Mouse (Mus musculus): Measurements from ENCODE around the gene Nwd2.

Nwd2 gene

DNA sequence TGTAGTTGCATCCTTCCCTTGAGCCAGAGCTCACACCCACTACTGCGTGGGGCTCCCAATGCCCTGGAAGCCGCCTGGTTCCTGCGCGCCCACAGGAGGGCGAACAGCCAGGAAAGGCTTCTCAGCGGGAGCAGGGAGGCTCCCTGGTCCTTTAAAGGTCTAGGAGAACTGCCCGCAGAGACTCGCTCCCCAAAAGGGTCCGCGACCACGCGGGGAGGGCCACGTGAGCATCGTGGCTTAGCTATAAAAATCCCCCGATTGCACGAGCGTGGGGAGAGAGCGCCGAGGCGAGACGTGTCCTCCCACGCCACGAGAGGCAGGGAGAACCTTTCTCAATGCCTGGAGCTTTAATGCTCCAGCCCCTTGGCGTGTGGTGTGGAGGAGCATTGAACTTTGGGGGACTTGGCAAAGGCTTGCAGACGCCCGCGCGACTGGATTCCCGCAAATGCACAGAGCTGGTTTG is at the start of gene Nwd2:
Nwd2 (plus strand) TSS at position 33 of the 463 bp plus-strand sequence.
- no peak for DNase-seq

- DNase-seq = no peak
Observed at GRCm38 (mm10) chr5:63607447-63607846, 41.5 kb upstream of the Nwd2 start.

- no peak for DNase-seq
Observed at GRCm38 (mm10) chr5:63616792-63617668, 31.9 kb upstream of the Nwd2 start.

DNA sequence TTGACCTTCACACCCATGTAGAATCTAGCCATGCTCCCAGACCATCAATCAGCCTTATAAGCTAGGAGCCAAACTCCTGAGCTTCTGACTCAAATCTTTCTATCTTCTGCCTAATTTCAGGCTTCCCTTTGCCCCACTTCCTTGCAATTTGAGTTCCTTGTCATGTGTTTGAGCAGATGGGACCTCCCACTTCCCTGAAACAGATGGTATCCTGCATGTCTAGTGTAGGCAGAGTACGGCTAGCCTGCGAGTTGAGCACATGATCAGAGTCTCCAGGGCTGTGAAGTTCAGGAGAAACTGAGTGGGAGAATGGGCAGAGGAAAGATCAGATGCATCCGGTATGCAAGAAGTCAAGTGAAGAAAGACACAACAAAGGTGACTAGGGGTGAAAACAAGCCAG is 24.8 kb upstream of the Nwd2 start:
- DNase-seq = no peak

GRCm38 (mm10) chr5:63627832-63628530 is 20.9 kb upstream of the Nwd2 start:
- DNase-seq = no peak

- no peak for DNase-seq
Observed at GRCm38 (mm10) chr5:63628531-63628871, 20.4 kb upstream of the Nwd2 start.

DNA sequence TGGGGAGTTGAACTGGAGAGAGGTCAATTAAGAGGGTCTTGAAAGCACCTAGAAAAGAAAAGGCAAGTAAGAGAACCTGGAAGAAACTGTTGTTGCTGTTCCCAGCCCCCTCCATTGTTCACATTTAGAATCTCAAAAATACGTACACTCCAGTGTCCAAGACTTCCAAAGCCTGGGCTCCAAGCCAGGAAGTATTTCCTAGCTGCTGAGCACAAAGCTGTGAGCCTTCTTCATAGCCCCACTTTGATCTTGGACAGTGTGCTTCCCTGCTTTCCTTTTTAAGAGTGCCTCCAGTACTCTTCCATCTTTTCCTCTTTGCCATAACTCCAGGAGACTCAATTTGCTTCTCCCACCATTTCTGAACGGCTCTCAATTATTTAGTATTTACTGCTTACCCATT is 14.3 kb upstream of the Nwd2 start:
- no peak for DNase-seq

DNA sequence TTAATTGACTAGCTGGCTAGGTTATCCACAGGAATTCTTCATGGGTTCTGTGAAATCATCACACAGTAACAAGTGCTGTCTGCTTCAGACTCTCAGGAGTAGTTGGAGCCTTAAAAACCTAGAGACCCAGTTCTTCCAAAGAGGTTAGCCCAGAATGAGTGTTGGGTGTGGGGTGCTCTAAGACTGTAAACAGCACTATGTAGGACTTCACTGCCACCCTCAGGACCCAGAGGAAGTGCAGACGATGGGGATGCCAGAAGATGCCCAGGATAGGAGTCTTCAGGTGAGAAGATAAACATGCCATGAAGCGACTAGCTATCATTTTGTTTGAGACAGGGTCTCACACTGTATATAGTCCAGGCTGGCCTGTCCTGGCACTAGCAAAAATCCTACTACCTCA is 715 bp upstream of the Nwd2 start:
- no peak for DNase-seq

DNA sequence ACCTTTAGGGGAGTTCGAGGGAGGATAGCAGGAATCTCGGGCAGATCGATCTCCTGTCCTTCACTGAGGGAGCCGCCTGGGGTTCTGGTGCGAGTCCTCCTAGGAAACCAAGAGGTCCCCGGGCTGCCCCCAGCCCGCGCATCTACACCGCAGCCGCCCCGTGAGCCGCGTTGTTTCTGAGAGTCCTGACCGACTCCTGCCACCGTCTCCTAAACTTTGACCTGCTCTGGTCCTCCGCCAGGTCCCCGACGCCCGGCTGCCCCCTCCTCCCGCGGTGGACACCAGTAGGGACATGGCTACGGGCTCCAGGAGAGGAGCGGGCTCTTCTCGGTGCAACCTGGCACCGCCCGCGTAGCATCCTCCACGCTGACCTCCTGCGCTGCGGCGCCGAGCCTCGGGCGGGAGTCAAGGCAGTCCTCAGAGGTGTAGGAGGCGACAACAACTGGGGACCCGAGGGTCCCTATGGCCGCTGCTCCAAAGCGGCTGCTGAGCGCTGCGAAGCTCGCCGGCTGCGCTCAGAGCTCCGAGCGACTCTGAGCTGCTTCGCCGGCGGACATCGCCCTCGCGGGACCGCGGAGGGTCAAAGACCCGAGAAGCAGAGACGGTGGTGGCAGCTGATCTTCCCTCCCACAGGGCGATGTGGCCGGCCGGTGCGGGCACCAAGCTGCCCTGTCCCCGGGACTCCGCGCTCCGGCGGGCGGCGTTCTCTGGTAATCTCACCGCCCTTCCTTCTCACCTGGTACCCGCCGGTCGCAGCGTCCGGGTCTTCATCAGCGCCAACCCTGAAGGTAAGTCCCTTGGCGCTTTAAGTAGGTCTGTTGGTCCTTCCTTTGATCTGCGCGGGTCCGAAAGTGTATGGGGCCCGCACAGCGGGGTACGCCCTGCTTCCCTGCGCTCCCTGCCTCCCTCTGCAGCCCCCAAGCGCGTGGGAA is 897 bp downstream of the Nwd2 start:
- DNase-seq = no peak

DNA sequence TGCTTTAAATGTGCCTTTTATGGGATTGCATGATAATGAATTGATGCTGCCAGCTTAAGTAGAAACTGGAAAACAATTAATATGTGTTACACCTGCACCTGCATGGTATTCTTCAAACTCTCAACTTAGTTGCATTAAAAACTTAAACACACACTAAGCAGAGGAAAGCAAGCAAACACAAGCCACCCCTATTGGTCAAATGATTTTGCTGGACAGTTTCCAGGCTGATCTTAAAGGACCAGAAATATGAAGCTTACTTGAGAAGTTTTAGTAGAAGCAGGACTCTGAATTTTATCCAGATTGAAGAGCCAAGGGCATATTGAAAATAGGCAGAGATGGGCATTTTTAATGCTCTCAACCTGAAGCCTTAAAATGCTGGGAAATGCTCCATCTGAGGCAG is 2.9 kb downstream of the Nwd2 start:
- DNase-seq = no peak

- no peak for DNase-seq
Observed at GRCm38 (mm10) chr5:63652705-63653104, 3.8 kb downstream of the Nwd2 start.

DNA sequence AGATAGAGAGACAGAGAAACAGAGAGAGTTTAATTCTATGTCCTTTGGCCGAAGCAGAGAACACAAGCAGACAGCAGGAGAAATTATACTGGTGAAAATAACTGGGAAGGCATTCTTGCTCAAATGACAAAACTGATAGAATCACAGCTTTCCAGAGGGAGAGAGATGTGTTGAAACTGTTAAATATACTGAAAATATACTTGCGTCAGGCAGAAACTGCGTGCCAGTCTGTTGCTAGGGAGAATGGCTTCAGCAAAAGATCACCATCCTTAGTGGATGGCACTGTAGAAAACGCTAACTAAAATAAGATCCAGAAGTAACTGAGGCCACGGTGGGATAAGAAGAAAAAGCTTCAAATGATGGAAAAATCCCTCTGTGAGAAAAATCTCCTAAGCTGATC is 18.0 kb downstream of the Nwd2 start:
- DNase-seq = no peak

DNA sequence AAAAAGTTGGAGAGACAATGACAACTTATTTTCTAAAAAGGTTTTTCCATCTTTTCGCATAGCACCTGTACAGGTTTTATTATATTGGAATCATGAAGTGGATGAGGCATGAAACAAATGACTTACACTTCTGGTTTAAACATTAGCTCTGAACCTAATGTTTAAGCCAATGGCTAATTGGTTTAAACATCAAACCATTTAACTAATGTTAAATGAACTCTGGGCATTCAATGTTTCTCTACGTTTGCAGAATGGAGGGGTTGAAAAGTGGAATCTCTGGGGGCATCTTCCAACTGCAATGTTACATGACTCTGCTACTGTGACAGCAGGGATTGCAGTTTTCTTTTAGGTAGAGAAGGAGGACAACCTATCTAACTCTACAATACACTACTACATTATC is 27.0 kb downstream of the Nwd2 start:
- no peak for DNase-seq

DNA sequence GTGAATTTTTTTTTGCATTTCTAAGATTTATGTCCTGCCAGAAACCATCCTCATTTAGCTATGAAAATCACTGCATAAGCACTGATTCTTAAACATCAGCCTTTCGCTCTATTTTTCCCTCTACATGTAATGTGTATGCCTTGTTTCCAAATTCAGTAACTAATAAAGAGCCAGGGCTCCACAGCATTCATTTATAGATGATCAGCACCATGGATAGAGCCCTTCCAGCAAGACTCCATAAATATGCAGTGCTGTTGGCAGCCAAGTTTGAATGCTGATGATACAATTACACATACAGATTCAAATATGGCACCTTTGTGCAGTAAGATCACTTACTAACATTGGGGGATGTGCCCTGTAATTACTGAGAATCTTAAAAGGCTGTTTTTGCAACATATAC is 40.2 kb downstream of the Nwd2 start:
- DNase-seq = no peak

DNA sequence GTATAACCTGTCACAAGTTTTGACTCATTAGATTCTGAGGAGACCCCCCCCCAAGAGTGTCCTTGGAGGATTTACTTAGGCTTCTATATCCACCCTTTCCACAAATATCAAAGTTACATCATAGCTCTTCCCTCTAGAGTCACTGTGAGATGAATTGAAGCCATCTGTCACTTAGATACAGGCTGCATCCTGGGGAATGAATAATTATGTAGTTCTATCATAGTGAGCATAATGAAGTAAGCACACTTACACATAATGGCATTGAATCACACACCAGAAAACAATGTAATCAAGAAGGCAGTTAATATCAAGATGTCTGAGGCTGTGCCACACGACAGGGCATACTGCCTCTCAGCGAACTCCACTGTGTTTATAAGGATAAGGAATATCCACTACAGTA is 47.9 kb downstream of the Nwd2 start:
- no peak for DNase-seq

DNA sequence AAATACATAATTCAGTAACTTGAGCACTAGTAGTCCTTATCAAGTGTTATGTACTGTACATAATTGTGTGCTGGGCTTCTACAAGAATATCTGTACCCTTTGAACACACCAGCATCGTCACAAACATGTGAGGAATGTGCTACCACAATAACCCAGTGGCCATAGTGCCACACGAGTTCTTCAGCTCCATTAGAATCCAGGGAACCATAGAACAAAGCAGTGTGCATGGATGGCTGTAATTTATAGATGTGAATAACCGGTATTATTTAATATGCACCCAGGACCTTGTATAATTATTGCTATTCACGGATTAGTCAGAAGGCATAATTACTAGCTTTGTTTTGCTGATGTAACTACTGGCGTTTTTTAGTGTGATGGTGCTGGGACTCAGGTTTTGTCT is 48.3 kb downstream of the Nwd2 start:
- DNase-seq = no peak

- DNase-seq = no peak
Observed at GRCm38 (mm10) chr5:63728955-63729354, 80.1 kb downstream of the Nwd2 start.

GRCm38 (mm10) chr5:63735521-63735920 is 86.6 kb downstream of the Nwd2 start:
- DNase-seq = no peak

- DNase-seq = no peak
Observed at GRCm38 (mm10) chr5:63743426-63743825, 94.5 kb downstream of the Nwd2 start.

DNA sequence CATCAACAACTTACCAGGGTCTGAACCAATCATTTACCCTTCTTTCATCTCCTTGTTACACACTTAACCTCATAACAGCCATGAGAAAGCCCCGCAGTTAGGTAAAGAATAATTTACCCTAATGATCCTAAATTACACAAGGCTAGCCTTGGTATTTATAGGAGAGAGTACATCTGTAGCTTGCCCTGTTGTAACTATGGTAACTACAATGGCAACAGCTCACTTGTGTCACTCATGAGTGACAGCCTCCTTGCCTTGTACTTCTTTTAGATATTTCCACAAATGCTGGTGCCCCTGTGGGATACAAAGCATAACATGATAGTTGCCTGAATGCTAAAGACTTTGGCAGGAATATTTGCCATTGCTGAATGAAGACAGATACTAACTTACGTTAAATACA is 99.4 kb downstream of the Nwd2 start:
- DNase-seq = no peak

- DNase-seq = no peak
Observed at GRCm38 (mm10) chr5:63748759-63749158, 99.9 kb downstream of the Nwd2 start.

- no peak for DNase-seq
Observed at GRCm38 (mm10) chr5:63755092-63755761, 106.3 kb downstream of the Nwd2 start.

DNA sequence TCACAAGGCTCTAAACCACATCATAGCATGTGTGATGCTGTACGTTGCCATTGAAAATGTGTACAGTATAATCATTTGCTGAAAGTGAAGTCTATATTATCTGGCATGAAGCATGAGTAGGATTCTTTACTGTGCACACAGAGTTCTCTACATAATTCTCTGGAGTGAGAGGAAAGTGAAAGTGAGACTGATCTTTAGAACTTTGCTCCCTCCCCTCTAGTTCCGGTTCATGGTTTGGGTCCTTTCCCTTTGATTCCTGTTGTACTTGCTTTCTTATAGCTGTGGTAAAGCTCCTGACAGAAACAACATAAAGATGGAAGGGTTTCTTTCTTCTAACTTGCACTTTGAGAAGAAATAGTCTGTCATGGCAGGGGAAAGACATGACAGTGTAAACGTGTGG is 107.0 kb downstream of the Nwd2 start:
- no peak for DNase-seq
